Mouse (Mus musculus) thymus, adult 2 months (tissue): ENCODE data around the gene Slc4a8.

Experiments used
- CTCF ChIP-seq: fragments of 200-500 bp; IDR thresholded peaks from 2 replicates; pipeline ENCODE4 v1.5.1; 2012; ENCODE audit warnings: mild to moderate bottlenecking, control low read depth, low read length, moderate library complexity, borderline replicate concordance; ENCODE audit not compliant: control insufficient read depth, poor library complexity, insufficient read depth; ENCODE audit errors: extremely low read depth
- POLR2A ChIP-seq: fragments of 200-500 bp; IDR thresholded peaks from 2 replicates; pipeline ENCODE4 v1.6.1; 2012; ENCODE audit warnings: mild to moderate bottlenecking, low read length, control low read depth, moderate library complexity; ENCODE audit not compliant: control insufficient read depth, poor library complexity, insufficient read depth; ENCODE audit errors: extremely low read depth

GRCm38 (mm10) chr15:100728586-100728985, 33.0 kb upstream of the Slc4a8 start:
- no peak for TF ChIP-seq CTCF
- no peak for TF ChIP-seq POLR2A
